Mouse (Mus musculus): ENCODE data around the gene Tcte1.

Gene Tcte1

DNA sequence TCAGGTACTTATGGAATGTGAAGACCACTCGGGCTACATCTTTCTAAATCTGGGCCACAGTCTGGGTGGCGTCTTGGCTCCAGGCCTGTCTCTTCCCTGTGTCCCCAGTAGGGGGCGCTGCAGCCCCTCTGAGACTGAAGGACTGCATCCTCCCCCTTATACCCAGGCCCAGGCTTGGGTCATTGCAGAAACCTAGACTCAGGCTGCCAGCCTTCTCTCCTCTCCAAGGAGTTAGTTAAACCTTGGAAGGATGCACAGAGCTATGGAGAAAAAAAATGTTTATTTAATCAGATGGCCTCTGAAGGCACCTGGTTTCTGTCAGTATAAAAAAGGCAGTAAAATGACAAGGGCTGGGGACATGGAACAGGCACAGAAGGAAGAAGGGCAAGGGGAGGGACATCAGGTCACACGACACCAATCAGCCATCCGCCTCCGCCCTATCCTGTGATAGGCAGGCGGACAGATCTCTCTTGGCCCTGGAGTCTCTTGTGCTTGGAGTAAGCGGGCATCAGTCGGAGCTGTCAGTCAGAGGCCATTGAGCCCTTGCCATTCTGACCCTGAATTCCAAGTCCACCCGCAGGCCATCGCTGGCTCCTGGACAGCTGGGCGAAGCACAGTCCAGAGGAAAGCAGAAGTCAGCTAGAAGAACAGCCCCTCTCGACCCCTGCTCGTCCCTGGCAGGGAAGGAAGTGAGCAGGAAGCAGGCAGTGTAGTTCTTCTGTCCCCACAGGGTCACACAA lies 61.9 kb downstream of the Tcte1 start:
- DNase-seq (ENCODE audit: low spot score in 2 of 2): peak in 1 of 2 experiments; percentile 56

DNA sequence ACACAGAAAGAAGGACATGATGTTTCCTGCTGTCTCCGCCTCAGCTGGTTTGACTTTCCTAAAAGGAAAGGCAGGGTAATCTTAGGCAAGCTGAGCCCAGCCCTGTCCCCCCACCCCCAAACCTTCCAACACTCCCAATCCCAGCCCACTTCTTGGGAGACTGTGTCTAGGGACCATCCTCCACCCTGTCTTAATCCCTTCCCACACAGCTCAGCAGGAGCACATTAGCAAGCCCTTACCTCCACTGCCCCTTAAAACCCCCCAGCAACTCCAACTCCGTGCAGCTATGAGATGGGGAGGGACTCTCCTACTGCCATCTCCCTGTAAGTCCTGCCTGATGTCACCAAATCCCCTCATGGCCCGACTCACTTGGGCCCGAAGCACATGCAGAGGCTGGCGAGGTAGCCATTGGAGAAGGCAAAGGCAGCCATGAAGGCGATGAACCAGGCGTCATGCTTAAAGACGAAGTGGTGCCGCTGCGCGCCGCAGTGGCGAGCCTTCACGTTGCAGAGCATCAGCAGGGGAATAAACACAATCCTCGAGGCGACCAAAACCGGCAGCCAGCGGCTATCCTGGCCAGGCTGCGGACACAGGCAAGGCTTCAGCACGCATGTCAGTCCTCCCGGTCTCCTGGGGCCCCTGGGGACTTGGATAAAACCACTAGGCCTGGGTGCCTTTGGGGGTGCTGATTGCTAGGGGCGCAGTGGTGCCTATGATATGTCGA lies 62.7 kb downstream of the Tcte1 start:
- DNase-seq (ENCODE audit: low spot score in 2 of 2): no peak

- no peak for DNase-seq (ENCODE audit: low spot score in 2 of 2)
Measured at GRCm38 (mm10) chr17:45586449-45586837, 63.2 kb downstream of the Tcte1 start.

GRCm38 (mm10) chr17:45588370-45588769 lies 65.1 kb downstream of the Tcte1 start:
- no peak for DNase-seq (ENCODE audit: low spot score in 2 of 2)

DNA sequence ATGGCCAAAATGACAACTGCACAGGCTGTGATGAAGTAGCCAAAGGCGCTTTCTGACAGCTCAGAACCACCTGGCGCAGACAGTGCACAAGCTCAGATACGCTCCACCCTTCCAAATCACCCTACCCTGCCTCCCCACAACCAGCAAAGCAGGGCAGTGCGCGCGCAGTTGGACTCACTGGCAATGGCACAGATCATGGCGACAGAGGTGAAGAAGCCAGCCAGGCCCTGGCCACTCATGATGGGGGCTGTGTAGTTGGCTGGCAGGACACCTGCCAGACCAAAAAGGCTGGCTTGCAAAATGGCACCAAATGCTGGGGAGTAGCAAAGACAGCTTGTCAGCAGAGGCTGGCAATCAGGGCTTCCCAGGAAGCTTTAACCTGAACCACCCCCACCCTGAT lies 66.0 kb downstream of the Tcte1 start:
- DNase-seq (ENCODE audit: low spot score in 2 of 2): no peak

GRCm38 (mm10) chr17:45589844-45590243 lies 66.6 kb downstream of the Tcte1 start:
- DNase-seq (ENCODE audit: low spot score in 2 of 2): no peak

DNA sequence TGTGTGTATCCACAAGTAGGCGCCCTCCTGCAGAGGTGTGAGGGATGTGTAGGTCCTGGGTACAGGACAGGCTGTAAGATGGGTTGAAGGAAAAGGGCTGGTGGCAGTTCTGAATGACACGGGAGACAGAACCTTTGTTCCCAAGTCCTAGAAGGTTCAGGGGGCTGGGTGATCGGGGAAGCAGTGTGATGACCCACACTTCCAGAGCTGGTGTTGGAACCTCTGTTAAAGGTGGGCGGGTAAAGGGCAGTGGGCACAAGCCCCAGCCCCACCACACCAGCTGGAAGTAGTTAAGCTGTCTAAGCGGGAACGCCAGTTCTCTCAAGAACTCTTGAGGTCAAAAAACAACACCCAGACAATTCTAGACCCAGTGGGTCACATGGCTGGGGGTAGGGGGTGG lies 67.2 kb downstream of the Tcte1 start:
- DNase-seq (ENCODE audit: low spot score in 2 of 2): no peak

DNA sequence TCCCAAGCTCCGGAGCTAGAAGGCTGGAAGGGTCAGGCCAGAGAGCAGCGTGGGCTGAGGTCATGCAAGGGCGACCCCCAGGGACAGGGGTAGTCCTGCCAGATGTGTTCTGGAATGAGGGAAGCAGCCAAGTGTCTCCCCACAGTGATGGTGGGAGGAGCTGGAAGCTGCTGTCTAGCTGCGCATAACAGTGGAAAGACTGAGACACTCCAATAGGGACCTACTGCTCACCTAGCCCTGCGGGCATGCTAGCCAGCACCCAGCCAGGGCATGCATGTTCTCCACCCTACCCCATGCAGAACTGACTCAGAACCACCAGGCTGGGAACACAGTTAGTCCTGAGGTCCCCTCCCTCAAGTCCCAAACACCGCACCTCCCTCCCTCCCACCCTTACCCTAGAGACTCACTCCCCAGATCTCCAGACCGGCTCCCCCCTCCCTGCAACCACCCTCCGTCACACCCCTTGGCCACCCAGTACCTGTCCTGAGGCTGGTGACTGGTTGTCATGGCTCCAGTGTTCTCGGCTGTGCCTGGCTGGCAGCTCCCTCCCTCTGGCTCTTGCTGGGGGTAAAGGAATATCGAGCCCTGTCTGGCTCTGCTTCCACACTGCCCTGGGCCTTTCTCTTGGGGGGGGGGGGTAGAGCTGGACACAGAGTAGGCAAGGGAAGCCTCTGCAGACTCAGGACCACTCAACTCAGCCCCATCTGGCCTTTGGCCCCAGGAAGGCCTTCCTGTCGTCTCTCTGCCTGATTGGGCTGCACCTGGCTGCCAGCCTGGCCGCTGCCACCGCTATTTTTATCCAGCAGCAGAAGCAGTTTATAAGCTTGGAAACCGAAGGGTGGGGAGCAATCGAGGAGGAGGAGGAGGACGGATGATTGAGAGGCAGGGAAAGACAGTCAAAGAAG lies 68.7 kb downstream of the Tcte1 start:
- no peak for DNase-seq (ENCODE audit: low spot score in 2 of 2)

Data from urinary bladder, adult 18-20 months (tissue).